10 mouse cellular contexts compared by ENCODE assay signal in the genomic region with DNA sequence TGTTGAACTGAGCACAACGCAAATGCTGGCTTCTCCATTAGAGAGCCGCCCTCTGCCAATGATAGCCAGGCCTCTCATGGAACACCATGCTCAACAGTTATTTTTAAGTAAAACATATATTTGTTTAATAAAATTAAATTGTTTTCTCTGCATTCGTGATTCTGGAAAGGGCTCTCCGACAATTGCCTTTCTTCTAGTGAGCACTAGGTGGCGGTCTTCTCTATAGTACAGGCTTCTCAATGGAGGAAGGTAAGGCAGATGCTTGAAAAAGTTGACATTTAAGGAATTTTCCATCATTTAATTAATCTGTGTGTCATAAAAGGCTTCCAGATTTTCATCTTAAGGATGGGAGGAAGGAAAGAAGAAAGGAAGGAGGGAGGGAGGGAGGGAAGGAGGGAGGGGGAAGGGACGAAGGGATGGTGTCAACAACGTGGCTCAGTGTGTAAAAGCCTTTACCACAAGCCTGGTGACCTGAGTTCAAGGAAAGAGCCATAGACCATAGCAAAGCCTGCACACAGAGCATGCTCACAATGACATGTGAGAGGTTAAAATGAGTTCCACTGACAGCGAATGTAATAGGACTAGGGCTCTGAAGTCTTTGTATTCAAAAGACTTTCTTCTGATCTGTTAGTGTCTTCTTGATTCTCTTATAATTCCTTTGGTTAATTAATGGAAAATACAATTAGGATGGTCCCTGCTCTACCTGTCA. TPM values are rescaled to one million over a fixed set of nuclear protein-coding genes. Genes with fewer than 3 reads are reported as not detected.
DNase-seq lines count a peak whose midpoint lies in the region; ATAC-seq and TF ChIP-seq lines count a peak whose summit lies in the region.
"Had no signal": no experiment of that assay in that cellular context is flagged by ENCODE, and none has a peak within 500 bp of the region (broad histone marks: within the 10 kb centered on the region; RNA-seq: fewer than 3 reads in every experiment).

No protein-coding gene starts in this region.

- no peak for DNase-seq in frontal cortex, postnatal 10 days (ENCODE audit: low spot score in 2 of 2)
- DNase-seq in right cerebral cortex, postnatal 10 days (ENCODE audit: low spot score in 2 of 2) = peak; percentile 34 to 59
- no peak for DNase-seq in right cerebral cortex, postnatal 36 days (ENCODE audit: low spot score in 2 of 2)
- peak; percentile 4 to 8 for DNase-seq in cerebellum, postnatal 36 days
- DNase-seq in midbrain, postnatal 0 days (ENCODE audit: low spot score) = peak; percentile 52

- H3K36me3 ChIP-seq in kidney, embryonic 16.5 days (ENCODE audit: insufficient read depth, low read length) = no peaks in the 10 kb centered on the region
- no peaks in the 10 kb centered on the region for H3K36me3 ChIP-seq in midbrain, postnatal 0 days (ENCODE audit: insufficient read depth, low read length)

- H3K4me2 ChIP-seq in kidney, embryonic 16.5 days (replicated peaks; ENCODE audit: low read depth, low read length) = 0 out of 2 replicates have a peak overlapping the region, but pooled peaks have one; percentile 5
- no peak overlapping the region for H3K4me2 ChIP-seq in midbrain, postnatal 0 days (ENCODE audit: low read depth, low read length, poor library complexity, severe bottlenecking)

- peak; percentile 79 for TF ChIP-seq CTCF in midbrain, postnatal 0 days (IDR thresholded peaks at IDR 0.05)

- peak; percentile 79 for ATAC-seq in frontal cortex, adult (ENCODE audit: low TSS enrichment)
- no peak; the same call in 1 of the 2 replicates for ATAC-seq in kidney, embryonic 16.5 days (ENCODE audit: low FRiP score, low TSS enrichment)
- no peak for ATAC-seq in midbrain, postnatal 0 days (ENCODE audit: low FRiP score)
- ATAC-seq in inflammation-experienced regulatory T-cells, adult 6 months = no peak

- WGBS in kidney, embryonic 16.5 days = 37% methylated on average over 8 of the region's 8 CpGs
- 41% methylated on average over 8 of the region's 8 CpGs for WGBS in midbrain, postnatal 0 days

- H3K9ac ChIP-seq in kidney, embryonic 16.5 days (replicated peaks; ENCODE audit: low read length) = no peak overlapping the region
- H3K9ac ChIP-seq in midbrain, postnatal 0 days (replicated peaks; ENCODE audit: low read length, poor library complexity, severe bottlenecking) = no peak overlapping the region

- no peak overlapping the region for H3K27ac ChIP-seq in kidney, embryonic 16.5 days (ENCODE audit: low read length)
- H3K27ac ChIP-seq in midbrain, postnatal 0 days (ENCODE audit: low read depth, low read length) = no peak overlapping the region

- no peaks in the 10 kb centered on the region for H3K9me3 ChIP-seq in kidney, embryonic 16.5 days (ENCODE audit: low read length)
- no peaks in the 10 kb centered on the region for H3K9me3 ChIP-seq in midbrain, postnatal 0 days (ENCODE audit: low read length)

- H3K27me3 ChIP-seq in kidney, embryonic 16.5 days (ENCODE audit: insufficient read depth, low read length) = no peaks in the 10 kb centered on the region
- H3K27me3 ChIP-seq in midbrain, postnatal 0 days (ENCODE audit: insufficient read depth, low read length) = no peaks in the 10 kb centered on the region

- peaks cover 5% of the 10 kb centered on the region; the same call in 1 of the 2 replicates for H3K4me1 ChIP-seq in kidney, embryonic 16.5 days (ENCODE audit: insufficient read depth, low read length)
- no peaks in the 10 kb centered on the region for H3K4me1 ChIP-seq in midbrain, postnatal 0 days (ENCODE audit: insufficient read depth, low read length)

- no peak overlapping the region for H3K4me3 ChIP-seq in kidney, embryonic 16.5 days (ENCODE audit: low read length)
- H3K4me3 ChIP-seq in midbrain, postnatal 0 days (ENCODE audit: low read depth, low read length) = no peak overlapping the region

RNA-seq across cellular contexts. Expression of gene Cryge, which starts 4.4 kb away (rescaled TPM):
- not detected in 2 replicates for polyA plus RNA-seq in kidney, embryonic 16.5 days (2015; fragmentation: Nextera tagmentation; extraction: Ambion mirVana)
- total RNA-seq in midbrain, postnatal 0 days (2014; rRNA removed) = not detected in 2 replicates
- polyA plus RNA-seq in midbrain, postnatal 0 days (2015; fragmentation: Nextera tagmentation; extraction: Ambion mirVana) = not detected in 2 replicates
- not detected for polyA plus RNA-seq in inflammation-experienced regulatory T-cells, adult 6 months (2017; shearing (Covaris generic))
- polyA plus RNA-seq: limb, embryonic 11.5 days; spleen, adult 2 months had no signal

RNA-seq across cellular contexts. Expression of gene Akr1cl, which starts 14.0 kb away (rescaled TPM):
- polyA plus RNA-seq in kidney, embryonic 16.5 days (2015; fragmentation: Nextera tagmentation; extraction: Ambion mirVana) = 3.0 and 3.9 TPM in 2 replicates
- total RNA-seq in midbrain, postnatal 0 days (2014; rRNA removed) = not detected in 2 replicates
- polyA plus RNA-seq in midbrain, postnatal 0 days (2015; fragmentation: Nextera tagmentation; extraction: Ambion mirVana) = not detected in 2 replicates
- polyA plus RNA-seq in inflammation-experienced regulatory T-cells, adult 6 months (2017; shearing (Covaris generic)) = under 1 TPM in 1 of 3 experiments, not detected in 2; 0.71 TPM

RNA-seq across cellular contexts. Expression of gene Crygd, which starts 16.7 kb away (rescaled TPM):
- not detected in 2 replicates for polyA plus RNA-seq in kidney, embryonic 16.5 days (2015; fragmentation: Nextera tagmentation; extraction: Ambion mirVana)
- not detected in 2 replicates for total RNA-seq in midbrain, postnatal 0 days (2014; rRNA removed)
- not detected in 2 replicates for polyA plus RNA-seq in midbrain, postnatal 0 days (2015; fragmentation: Nextera tagmentation; extraction: Ambion mirVana)
- polyA plus RNA-seq in inflammation-experienced regulatory T-cells, adult 6 months (2017; shearing (Covaris generic)) = not detected
- polyA plus RNA-seq: limb, embryonic 11.5 days; spleen, adult 2 months had no signal

RNA-seq across cellular contexts. Expression of gene Crygc, which starts 26.9 kb away (rescaled TPM):
- polyA plus RNA-seq in kidney, embryonic 16.5 days (2015; fragmentation: Nextera tagmentation; extraction: Ambion mirVana) = not detected in 2 replicates
- not detected in 2 replicates for total RNA-seq in midbrain, postnatal 0 days (2014; rRNA removed)
- not detected in 2 replicates for polyA plus RNA-seq in midbrain, postnatal 0 days (2015; fragmentation: Nextera tagmentation; extraction: Ambion mirVana)
- not detected for polyA plus RNA-seq in inflammation-experienced regulatory T-cells, adult 6 months (2017; shearing (Covaris generic))
- polyA plus RNA-seq: limb, embryonic 11.5 days; spleen, adult 2 months had no signal

RNA-seq across cellular contexts. Expression of gene Crygb, which starts 35.5 kb away (rescaled TPM):
- not detected in 2 replicates for polyA plus RNA-seq in kidney, embryonic 16.5 days (2015; fragmentation: Nextera tagmentation; extraction: Ambion mirVana)
- total RNA-seq in midbrain, postnatal 0 days (2014; rRNA removed) = not detected in 2 replicates
- 0.38 and 0.43 TPM in 2 replicates for polyA plus RNA-seq in midbrain, postnatal 0 days (2015; fragmentation: Nextera tagmentation; extraction: Ambion mirVana)
- polyA plus RNA-seq in inflammation-experienced regulatory T-cells, adult 6 months (2017; shearing (Covaris generic)) = not detected
- polyA plus RNA-seq: limb, embryonic 11.5 days; spleen, adult 2 months had no signal

Comparison
In these comparisons a context has a peak if more than half of its experiments do, and no peak if none do; other contexts are left out.
1. DNase-seq: peak in right cerebral cortex, postnatal 10 days (2 of 2), cerebellum, postnatal 36 days (2 of 2) and midbrain, postnatal 0 days (single experiment); none in frontal cortex, postnatal 10 days (0 of 2) and right cerebral cortex, postnatal 36 days (0 of 2).